Mouse (Mus musculus) heart, postnatal 25 days (tissue): Measurements from ENCODE around the gene Kcnt1. TPM values are rescaled to one million over a fixed set of nuclear protein-coding genes. Genes with fewer than 3 reads are reported as not detected.

Experiments
- DNase-seq: peaks from one replicate; pipeline ENCODE4 v3.0.0; 2022; ENCODE audit warnings: low spot score
- intact Hi-C: fragments of 180-260 bp; cut with DNase I; formaldehyde crosslinking; loops from one replicate; pipeline ENCODE4 v1.15.1; 2025
- total RNA-seq, 2 experiments: library from RNA; stranded (reverse); gene quantifications; 2 replicates each; pipeline ENCODE4 v1.2.3; 2021

Gene Kcnt1
- total RNA-seq, 2 experiments from 2014 or later: 0.25 to 0.36 TPM

GRCm38 (mm10) chr2:25943822-25944221, 80.3 kb downstream of the Kcnt1 start:
- DNase-seq: no peak
- intact Hi-C loops: no loop called here

- intact Hi-C loops: no loop called here
- no peak for DNase-seq
Measured at GRCm38 (mm10) chr2:25947950-25948349, 84.4 kb downstream of the Kcnt1 start.

GRCm38 (mm10) chr2:25949291-25949690, 85.8 kb downstream of the Kcnt1 start:
- no peak for DNase-seq
- intact Hi-C loops: no loop called here

Other genes starting within 250 kb of the Kcnt1 start
- gene Ccdc183, start 246.1 kb upstream of the Kcnt1 start, total RNA-seq: not detected
- 10 to 100 TPM; 27.9 to 31.6 TPM for gene Tmem141, start 241.7 kb upstream of the Kcnt1 start, total RNA-seq
- gene Fcna, start 235.7 kb upstream of the Kcnt1 start, total RNA-seq: 1 to 10 TPM; 4.8 to 5.8 TPM
- under 1 TPM; 0.73 to 0.99 TPM for gene Lcn8, start 210.6 kb upstream of the Kcnt1 start, total RNA-seq
- not detected for gene Lcn5, start 205.8 kb upstream of the Kcnt1 start, total RNA-seq
- not detected for gene Lcn6, start 186.9 kb upstream of the Kcnt1 start, total RNA-seq
- not detected for gene Lcn10, start 181.0 kb upstream of the Kcnt1 start, total RNA-seq
- gene Obp2a, start 163.7 kb upstream of the Kcnt1 start, total RNA-seq: not detected
- 10 to 100 TPM in 1 of 2 experiments, 1 to 10 TPM in 1; 9.7 to 13.7 TPM for gene Bmyc, start 157.0 kb upstream of the Kcnt1 start, total RNA-seq
- gene Obp2b, start 126.7 kb upstream of the Kcnt1 start, total RNA-seq: not detected
- gene Lcn3, start 98.2 kb upstream of the Kcnt1 start, total RNA-seq: not detected
- gene Lcn11, start 86.7 kb upstream of the Kcnt1 start, total RNA-seq: not detected
- gene Gm13539, start 81.5 kb upstream of the Kcnt1 start, total RNA-seq: not detected
- not detected for gene Glt6d1, start 47.9 kb upstream of the Kcnt1 start, total RNA-seq
- not detected for gene Lcn9, start 40.6 kb upstream of the Kcnt1 start, total RNA-seq
- not detected for gene Sohlh1, start 16.5 kb upstream of the Kcnt1 start, total RNA-seq
- gene Camsap1, start 119.5 kb downstream of the Kcnt1 start, total RNA-seq: 10 to 100 TPM; 34.2 to 36.2 TPM
- 10 to 100 TPM; 90.4 to 92.4 TPM for gene Ubac1, start 158.0 kb downstream of the Kcnt1 start, total RNA-seq